Mouse (Mus musculus): ENCODE data around the gene Cabp2.
"Not testable (repeated sequence)": the region's sequence is repeated elsewhere in the genome, so short reads cannot be mapped to it uniquely, and the experiment has no call there.

DNA sequence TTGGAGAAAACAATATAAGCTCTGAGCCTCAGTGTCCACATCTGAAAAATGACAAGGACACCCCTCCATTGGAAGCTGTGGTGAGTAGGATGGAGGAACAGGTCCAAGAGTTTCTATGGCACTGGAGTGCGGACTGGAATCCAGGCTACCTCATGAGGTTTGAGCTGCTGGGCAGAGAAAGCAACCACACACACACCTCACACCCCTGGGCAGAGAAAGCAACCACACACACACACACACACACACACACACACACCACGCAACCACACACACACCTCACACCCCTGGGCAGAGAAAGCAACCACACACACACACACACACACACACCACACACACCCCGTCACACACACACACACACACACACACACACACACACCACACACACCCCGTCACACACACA, 43.9 kb downstream of the Cabp2 start:
- not testable (repeated sequence) for TF ChIP-seq CTCF (IDR thresholded peaks at IDR 0.05; ENCODE audit: low read depth, low read length); POLR2A (IDR thresholded peaks at IDR 0.05; ENCODE audit: insufficient read depth, low read length); EP300 (IDR thresholded peaks at IDR 0.05; ENCODE audit: insufficient read depth, low read depth, low read length)
